Mouse (Mus musculus): ENCODE measurements around the gene Cd99l2.

DNA sequence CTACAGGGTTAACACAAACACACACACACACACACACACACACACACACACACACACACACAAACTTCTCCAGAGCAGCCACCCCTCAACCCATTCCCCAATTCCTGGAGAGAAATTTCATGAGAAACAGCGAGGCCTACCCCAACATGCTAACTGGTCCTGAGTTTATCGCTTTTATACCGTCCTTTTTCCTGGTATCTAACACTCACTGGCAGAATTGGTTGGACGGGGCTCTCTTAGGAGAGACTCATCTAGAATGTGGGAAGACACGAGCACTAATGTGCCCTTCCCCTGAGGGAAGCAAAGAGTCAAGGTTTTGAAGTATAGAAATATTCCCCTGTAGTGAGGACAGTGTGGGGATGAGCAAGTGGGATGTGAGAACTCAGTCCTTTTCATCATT is 61.7 kb downstream of the Cd99l2 start:
- TF ChIP-seq POLR2A (IDR thresholded peaks at IDR 0.05; ENCODE audit: insufficient read depth, low read length) (no peak), EP300 (IDR thresholded peaks at IDR 0.05; ENCODE audit: insufficient read depth, low read depth, low read length) (no peak), CTCF (IDR thresholded peaks at IDR 0.05; ENCODE audit: low read depth, low read length) (no peak)
